Mouse (Mus musculus): ENCODE measurements at regions not wholly inside any gene's neighbourhood (a gene's known extent, or its start where the extent isn't known, plus 50 kb on each side); places are given as distances from the start of the nearest gene placed in this dataset.

GRCm38 (mm10) chr13:106332025-106332424, 604.7 kb downstream of the Ipo11 start:
- no peak for TF ChIP-seq EP300 (IDR thresholded peaks at IDR 0.05; ENCODE audit: insufficient read depth, low read depth, low read length)
- TF ChIP-seq CTCF (IDR thresholded peaks at IDR 0.05): no peak
- TF ChIP-seq POLR2A (IDR thresholded peaks at IDR 0.05; ENCODE audit: insufficient read depth, low read depth, low read length): no peak
- Histone ChIP-seq H3K9ac (ENCODE audit: low read depth, low read length) (no peak overlapping the region), H3K79me2 (replicated peaks; ENCODE audit: control insufficient read depth, insufficient read depth, low read length) (no peaks in the 10 kb centered on the region), H3K27ac (no peak overlapping the region), H3K4me1 (ENCODE audit: control insufficient read depth, insufficient read depth, low read length) (no peaks in the 10 kb centered on the region), H3K36me3 (ENCODE audit: control insufficient read depth, insufficient read depth, low read length) (no peaks in the 10 kb centered on the region), H3K27me3 (ENCODE audit: control insufficient read depth, insufficient read depth, low read length) (no peaks in the 10 kb centered on the region), H3K4me3 (no peak overlapping the region)
- no peak for DNase-seq
- intact Hi-C loops (cut with DNase I): no loop called here

GRCm38 (mm10) chr13:106318980-106319379, 617.8 kb downstream of the Ipo11 start:
- no peak overlapping the region for H3K4me3 ChIP-seq
- H3K27ac ChIP-seq: no peak overlapping the region
- H3K36me3 ChIP-seq (ENCODE audit: control insufficient read depth, insufficient read depth, low read length): no peaks in the 10 kb centered on the region
- WGBS: 77% methylated on average over 3 of the region's 3 CpGs
- DNase-seq: no peak
- TF ChIP-seq POLR2A (IDR thresholded peaks at IDR 0.05; ENCODE audit: insufficient read depth, low read depth, low read length) (no peak), CTCF (IDR thresholded peaks at IDR 0.05) (no peak), EP300 (IDR thresholded peaks at IDR 0.05; ENCODE audit: insufficient read depth, low read depth, low read length) (no peak)
- H3K79me2 ChIP-seq (replicated peaks; ENCODE audit: control insufficient read depth, insufficient read depth, low read length): no peaks in the 10 kb centered on the region
- intact Hi-C loops (cut with DNase I): no loop called here
- H3K27me3 ChIP-seq (ENCODE audit: control insufficient read depth, insufficient read depth, low read length): no peaks in the 10 kb centered on the region
- H3K9ac ChIP-seq (ENCODE audit: low read depth, low read length): no peak overlapping the region
- no peaks in the 10 kb centered on the region for H3K4me1 ChIP-seq (ENCODE audit: control insufficient read depth, insufficient read depth, low read length)

DNA sequence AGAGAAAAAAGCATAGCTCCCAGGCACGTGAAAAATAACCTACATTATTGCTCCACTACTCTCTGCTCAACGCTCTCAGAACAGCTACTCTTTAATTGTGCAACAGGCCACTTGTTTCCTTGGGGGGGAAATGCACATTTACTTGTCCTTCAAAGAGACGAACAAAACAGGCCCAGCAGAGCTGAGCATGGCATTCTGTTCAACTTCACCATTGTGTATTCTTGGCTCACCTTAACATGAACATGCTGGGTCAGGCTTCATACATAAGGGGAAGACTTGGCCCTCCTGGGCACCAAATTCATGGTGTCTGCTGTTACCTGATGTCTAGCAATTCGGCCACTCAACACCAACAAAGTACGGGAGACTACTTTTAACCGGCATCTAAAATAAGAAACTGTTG, 618.3 kb downstream of the Ipo11 start:
- Histone ChIP-seq H3K79me2 (replicated peaks; ENCODE audit: control insufficient read depth, insufficient read depth, low read length) (no peaks in the 10 kb centered on the region), H3K9ac (ENCODE audit: low read depth, low read length) (no peak overlapping the region), H3K4me1 (ENCODE audit: control insufficient read depth, insufficient read depth, low read length) (no peaks in the 10 kb centered on the region), H3K27ac (no peak overlapping the region), H3K36me3 (ENCODE audit: control insufficient read depth, insufficient read depth, low read length) (no peaks in the 10 kb centered on the region), H3K27me3 (ENCODE audit: control insufficient read depth, insufficient read depth, low read length) (no peaks in the 10 kb centered on the region), H3K4me3 (no peak overlapping the region)
- TF ChIP-seq CTCF (IDR thresholded peaks at IDR 0.05) (no peak), EP300 (IDR thresholded peaks at IDR 0.05; ENCODE audit: insufficient read depth, low read depth, low read length) (no peak), POLR2A (IDR thresholded peaks at IDR 0.05; ENCODE audit: insufficient read depth, low read depth, low read length) (no peak)
- intact Hi-C loops (cut with DNase I): no loop called here
- DNase-seq: no peak
- WGBS: 78% methylated on average over 6 of the region's 6 CpGs

DNA sequence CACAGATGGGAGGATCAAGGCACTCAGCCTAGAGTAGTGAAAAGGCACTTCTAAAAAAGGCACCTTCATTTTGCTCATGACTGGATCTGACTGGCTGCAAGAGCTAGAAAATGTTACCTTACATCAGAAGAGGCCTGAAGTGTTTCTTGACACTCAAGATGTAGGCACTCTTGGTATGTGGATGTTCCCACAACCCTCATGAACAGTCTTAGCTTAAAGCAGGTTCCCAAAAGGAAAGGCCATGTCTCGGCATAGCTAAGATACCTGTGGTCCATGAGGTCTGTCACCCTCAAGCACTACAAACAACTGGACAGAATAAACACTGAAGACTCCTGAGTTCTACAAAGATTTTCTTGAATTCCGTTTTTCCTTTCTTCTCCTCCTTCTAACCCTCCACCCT, 619.5 kb downstream of the Ipo11 start:
- H3K4me1 ChIP-seq (ENCODE audit: control insufficient read depth, insufficient read depth, low read length): no peaks in the 10 kb centered on the region
- H3K36me3 ChIP-seq (ENCODE audit: control insufficient read depth, insufficient read depth, low read length): no peaks in the 10 kb centered on the region
- no peak for TF ChIP-seq POLR2A (IDR thresholded peaks at IDR 0.05; ENCODE audit: insufficient read depth, low read depth, low read length)
- no peak for DNase-seq
- no peak overlapping the region for H3K27ac ChIP-seq
- intact Hi-C loops (cut with DNase I): no loop called here
- WGBS: 68% methylated on average over 2 of the region's 2 CpGs
- H3K4me3 ChIP-seq: no peak overlapping the region
- H3K27me3 ChIP-seq (ENCODE audit: control insufficient read depth, insufficient read depth, low read length): no peaks in the 10 kb centered on the region
- no peaks in the 10 kb centered on the region for H3K79me2 ChIP-seq (replicated peaks; ENCODE audit: control insufficient read depth, insufficient read depth, low read length)
- no peak overlapping the region for H3K9ac ChIP-seq (ENCODE audit: low read depth, low read length)

DNA sequence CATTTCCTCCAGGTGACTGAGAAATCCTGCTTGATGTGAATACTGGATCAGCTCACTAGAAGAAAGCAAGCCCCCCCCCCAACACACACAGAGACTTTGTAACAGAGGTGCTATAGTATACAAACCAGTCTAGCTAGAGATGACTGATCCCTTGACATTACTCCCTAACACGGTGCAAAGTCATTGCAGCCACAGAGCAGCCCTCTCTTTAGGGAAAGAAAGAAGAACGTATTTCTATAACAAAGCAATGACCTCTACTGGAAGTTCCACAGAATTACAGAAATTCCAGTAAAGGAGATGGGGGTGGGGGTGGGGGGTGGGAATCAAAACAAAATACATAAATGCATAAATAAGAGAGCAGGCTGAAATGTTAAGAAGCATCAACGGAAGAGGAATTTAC, 655.6 kb downstream of the Ipo11 start:
- 33% methylated on average over 3 of the region's 3 CpGs for WGBS
- DNase-seq: no peak
- no peaks in the 10 kb centered on the region for H3K36me3 ChIP-seq (ENCODE audit: control insufficient read depth, insufficient read depth, low read length)
- TF ChIP-seq CTCF (IDR thresholded peaks at IDR 0.05) (no peak), POLR2A (IDR thresholded peaks at IDR 0.05; ENCODE audit: insufficient read depth, low read depth, low read length) (no peak), EP300 (IDR thresholded peaks at IDR 0.05; ENCODE audit: insufficient read depth, low read depth, low read length) (no peak)
- H3K9ac ChIP-seq (ENCODE audit: low read depth, low read length): no peak overlapping the region
- H3K4me1 ChIP-seq (ENCODE audit: control insufficient read depth, insufficient read depth, low read length): no peaks in the 10 kb centered on the region
- no peak overlapping the region for H3K4me3 ChIP-seq
- H3K27ac ChIP-seq: no peak overlapping the region
- no peaks in the 10 kb centered on the region for H3K79me2 ChIP-seq (replicated peaks; ENCODE audit: control insufficient read depth, insufficient read depth, low read length)
- H3K27me3 ChIP-seq (ENCODE audit: control insufficient read depth, insufficient read depth, low read length): no peaks in the 10 kb centered on the region
- intact Hi-C loops (cut with DNase I): no loop called here

- no peaks in the 10 kb centered on the region for H3K4me1 ChIP-seq (ENCODE audit: control insufficient read depth, insufficient read depth, low read length)
- no peaks in the 10 kb centered on the region for H3K36me3 ChIP-seq (ENCODE audit: control insufficient read depth, insufficient read depth, low read length)
- no peak for DNase-seq
- no peak overlapping the region for H3K27ac ChIP-seq
- no peaks in the 10 kb centered on the region for H3K27me3 ChIP-seq (ENCODE audit: control insufficient read depth, insufficient read depth, low read length)
- no peak overlapping the region for H3K9ac ChIP-seq (ENCODE audit: low read depth, low read length)
- intact Hi-C loops (cut with DNase I): no loop called here
- no peak overlapping the region for H3K4me3 ChIP-seq
- 42% methylated on average over 1 of the region's 1 CpGs for WGBS
- TF ChIP-seq POLR2A (IDR thresholded peaks at IDR 0.05; ENCODE audit: insufficient read depth, low read depth, low read length): no peak
- TF ChIP-seq CTCF (IDR thresholded peaks at IDR 0.05): no peak
- no peak for TF ChIP-seq EP300 (IDR thresholded peaks at IDR 0.05; ENCODE audit: insufficient read depth, low read depth, low read length)
- no peaks in the 10 kb centered on the region for H3K79me2 ChIP-seq (replicated peaks; ENCODE audit: control insufficient read depth, insufficient read depth, low read length)
Observed at GRCm38 (mm10) chr13:106259874-106260273, 676.9 kb downstream of the Ipo11 start.

Measured in heart, adult 2 months (tissue).